Mouse (Mus musculus): Measurements from ENCODE around the gene Snx22.
A peak's percentile ranks its signal among the peaks of the same experiment; 100 is the strongest.

The Snx22 gene

GRCm38 (mm10) chr9:66068971-66069391 is 538 bp downstream of the Snx22 start:
- no peak for DNase-seq (ENCODE audit: low spot score)

- DNase-seq (ENCODE audit: low spot score) = no peak
Measured at GRCm38 (mm10) chr9:66068056-66068455, 1.5 kb downstream of the Snx22 start.

GRCm38 (mm10) chr9:66067542-66067941 is 2.0 kb downstream of the Snx22 start:
- no peak for DNase-seq (ENCODE audit: low spot score)

GRCm38 (mm10) chr9:66066791-66067190 is 2.7 kb downstream of the Snx22 start:
- no peak for DNase-seq (ENCODE audit: low spot score)

GRCm38 (mm10) chr9:66064316-66064715 is 5.2 kb downstream of the Snx22 start:
- DNase-seq (ENCODE audit: low spot score) = no peak

- no peak for DNase-seq (ENCODE audit: low spot score)
Measured at GRCm38 (mm10) chr9:66063446-66063845, 6.1 kb downstream of the Snx22 start.

- no peak for DNase-seq (ENCODE audit: low spot score)
Measured at GRCm38 (mm10) chr9:66061656-66062055, 7.9 kb downstream of the Snx22 start.

GRCm38 (mm10) chr9:66060986-66061385 is 8.5 kb downstream of the Snx22 start:
- no peak for DNase-seq (ENCODE audit: low spot score)

GRCm38 (mm10) chr9:66060308-66060647 is 9.2 kb downstream of the Snx22 start:
- no peak for DNase-seq (ENCODE audit: low spot score)

- DNase-seq (ENCODE audit: low spot score) = peak; percentile 83
Measured at GRCm38 (mm10) chr9:66059583-66060307, 9.8 kb downstream of the Snx22 start, which contains the start of gene Ppib. Gene Ppib (plus strand): TSS chr9:66060222.

GRCm38 (mm10) chr9:66053620-66054019 is 15.9 kb downstream of the Snx22 start:
- no peak for DNase-seq (ENCODE audit: low spot score)

GRCm38 (mm10) chr9:66052731-66053130 is 16.8 kb downstream of the Snx22 start:
- no peak for DNase-seq (ENCODE audit: low spot score)

GRCm38 (mm10) chr9:66051493-66051892 is 18.0 kb downstream of the Snx22 start:
- DNase-seq (ENCODE audit: low spot score) = no peak

GRCm38 (mm10) chr9:66049931-66050601 is 19.5 kb downstream of the Snx22 start:
- no peak for DNase-seq (ENCODE audit: low spot score)

GRCm38 (mm10) chr9:66043241-66043640 is 26.3 kb downstream of the Snx22 start:
- no peak for DNase-seq (ENCODE audit: low spot score)

- DNase-seq (ENCODE audit: low spot score) = no peak
Measured at GRCm38 (mm10) chr9:66042331-66042730, 27.2 kb downstream of the Snx22 start.

GRCm38 (mm10) chr9:66040801-66041200 is 28.7 kb downstream of the Snx22 start:
- DNase-seq (ENCODE audit: low spot score) = no peak

GRCm38 (mm10) chr9:66039290-66039689 is 30.2 kb downstream of the Snx22 start:
- DNase-seq (ENCODE audit: low spot score) = no peak

GRCm38 (mm10) chr9:66038581-66038980 is 30.9 kb downstream of the Snx22 start:
- DNase-seq (ENCODE audit: low spot score) = no peak

- no peak for DNase-seq (ENCODE audit: low spot score)
Measured at GRCm38 (mm10) chr9:66038082-66038481, 31.4 kb downstream of the Snx22 start.

GRCm38 (mm10) chr9:66020601-66021000 is 48.9 kb downstream of the Snx22 start:
- no peak for DNase-seq (ENCODE audit: low spot score)
